Mouse (Mus musculus): Measurements from ENCODE around the gene Chrm4. TPM values are rescaled to one million over a fixed set of nuclear protein-coding genes. Genes with fewer than 3 reads are reported as not detected.

Gene Chrm4
- polyA plus RNA-seq, 1 experiment: not detected

GRCm38 (mm10) chr2:91947397-91948150 is 20.5 kb downstream of the Chrm4 start:
- Histone ChIP-seq H3K4me3 (ENCODE audit: insufficient read depth, low read depth, low read length) (peak overlapping the region; percentile 9), H3K4me1 (ENCODE audit: control insufficient read depth, insufficient read depth, insufficient read length, low read length) (peaks cover 41% of the 10 kb centered on the region), H3K27ac (replicated peaks; ENCODE audit: low read depth, low read length) (peak overlapping the region; percentile 58)

- Histone ChIP-seq H3K4me1 (ENCODE audit: control insufficient read depth, insufficient read depth, insufficient read length, low read length) (peaks cover 43% of the 10 kb centered on the region), H3K27ac (replicated peaks; ENCODE audit: low read depth, low read length) (peak overlapping the region; percentile 58), H3K4me3 (ENCODE audit: insufficient read depth, low read depth, low read length) (peak overlapping the region; percentile 9)
These were observed 21.1 kb downstream of the Chrm4 start for GRCm38 (mm10) chr2:91948151-91948509.

- Histone ChIP-seq H3K4me3 (ENCODE audit: insufficient read depth, low read depth, low read length) (peak overlapping the region; percentile 54; the same call in 1 of the 2 replicates), H3K4me1 (ENCODE audit: control insufficient read depth, insufficient read depth, insufficient read length, low read length) (peaks cover 43% of the 10 kb centered on the region), H3K27ac (replicated peaks; ENCODE audit: low read depth, low read length) (peak overlapping the region; percentile 71)
These were observed 21.8 kb downstream of the Chrm4 start for GRCm38 (mm10) chr2:91948792-91949241.

GRCm38 (mm10) chr2:91949411-91950274 is 22.6 kb downstream of the Chrm4 start:
- Histone ChIP-seq H3K27ac (replicated peaks; ENCODE audit: low read depth, low read length) (peak overlapping the region; percentile 71), H3K4me3 (ENCODE audit: insufficient read depth, low read depth, low read length) (peak overlapping the region; percentile 54), H3K4me1 (ENCODE audit: control insufficient read depth, insufficient read depth, insufficient read length, low read length) (peaks cover 49% of the 10 kb centered on the region)

GRCm38 (mm10) chr2:91950275-91951085 is 23.4 kb downstream of the Chrm4 start:
- Histone ChIP-seq H3K27ac (replicated peaks; ENCODE audit: low read depth, low read length) (peak overlapping the region; percentile 71), H3K4me1 (ENCODE audit: control insufficient read depth, insufficient read depth, insufficient read length, low read length) (peaks cover 54% of the 10 kb centered on the region), H3K4me3 (ENCODE audit: insufficient read depth, low read depth, low read length) (peak overlapping the region; percentile 54)

- H3K4me3 ChIP-seq (ENCODE audit: insufficient read depth, low read depth, low read length): no peak overlapping the region
- peaks cover 52% of the 10 kb centered on the region for H3K4me1 ChIP-seq (ENCODE audit: control insufficient read depth, insufficient read depth, insufficient read length, low read length)
- H3K27ac ChIP-seq (replicated peaks; ENCODE audit: low read depth, low read length): peak overlapping the region; percentile 49
These were observed 26.8 kb downstream of the Chrm4 start for GRCm38 (mm10) chr2:91953825-91954224.

- Histone ChIP-seq H3K4me3 (ENCODE audit: insufficient read depth, low read depth, low read length) (no peak overlapping the region), H3K4me1 (ENCODE audit: control insufficient read depth, insufficient read depth, insufficient read length, low read length) (peaks cover 48% of the 10 kb centered on the region), H3K27ac (replicated peaks; ENCODE audit: low read depth, low read length) (0 out of 2 replicates have a peak overlapping the region, but pooled peaks have one; percentile 0)
These were observed 28.1 kb downstream of the Chrm4 start for GRCm38 (mm10) chr2:91955121-91955591.

- Histone ChIP-seq H3K4me3 (ENCODE audit: insufficient read depth, low read depth, low read length) (no peak overlapping the region), H3K27ac (replicated peaks; ENCODE audit: low read depth, low read length) (no peak overlapping the region), H3K4me1 (ENCODE audit: control insufficient read depth, insufficient read depth, insufficient read length, low read length) (peaks cover 45% of the 10 kb centered on the region)
These were observed 28.8 kb downstream of the Chrm4 start for GRCm38 (mm10) chr2:91955875-91956274.

- H3K4me3 ChIP-seq (ENCODE audit: insufficient read depth, low read depth, low read length): no peak overlapping the region
- H3K27ac ChIP-seq (replicated peaks; ENCODE audit: low read depth, low read length): no peak overlapping the region
- peaks cover 44% of the 10 kb centered on the region for H3K4me1 ChIP-seq (ENCODE audit: control insufficient read depth, insufficient read depth, insufficient read length, low read length)
These were observed 30.0 kb downstream of the Chrm4 start for GRCm38 (mm10) chr2:91957096-91957495.

- Histone ChIP-seq H3K4me1 (ENCODE audit: control insufficient read depth, insufficient read depth, insufficient read length, low read length) (peaks cover 43% of the 10 kb centered on the region), H3K27ac (replicated peaks; ENCODE audit: low read depth, low read length) (no peak overlapping the region)
These were observed 31.0 kb downstream of the Chrm4 start for GRCm38 (mm10) chr2:91958049-91958448.

GRCm38 (mm10) chr2:91958701-91959457 is 31.8 kb downstream of the Chrm4 start:
- no peak overlapping the region for H3K27ac ChIP-seq (replicated peaks; ENCODE audit: low read depth, low read length)
- peaks cover 44% of the 10 kb centered on the region for H3K4me1 ChIP-seq (ENCODE audit: control insufficient read depth, insufficient read depth, insufficient read length, low read length)
- no peak overlapping the region for H3K4me3 ChIP-seq (ENCODE audit: insufficient read depth, low read depth, low read length)

More at GRCm38 (mm10) chr2:91958049-91958448, 31.0 kb downstream of the Chrm4 start:
- H3K4me3 ChIP-seq (ENCODE audit: insufficient read depth, low read depth, low read length): no peak overlapping the region

- Histone ChIP-seq H3K27ac (replicated peaks; ENCODE audit: low read depth, low read length) (peak overlapping the region; percentile 17; the same call in 1 of the 2 replicates), H3K4me3 (ENCODE audit: insufficient read depth, low read depth, low read length) (no peak overlapping the region), H3K4me1 (ENCODE audit: control insufficient read depth, insufficient read depth, insufficient read length, low read length) (peaks cover 39% of the 10 kb centered on the region)
These were observed 32.7 kb downstream of the Chrm4 start for GRCm38 (mm10) chr2:91959544-91960410.

- no peak overlapping the region for H3K4me3 ChIP-seq (ENCODE audit: insufficient read depth, low read depth, low read length)
- no peak overlapping the region; the same call in 1 of the 2 replicates for H3K27ac ChIP-seq (replicated peaks; ENCODE audit: low read depth, low read length)
- peaks cover 34% of the 10 kb centered on the region for H3K4me1 ChIP-seq (ENCODE audit: control insufficient read depth, insufficient read depth, insufficient read length, low read length)
These were observed 33.4 kb downstream of the Chrm4 start for GRCm38 (mm10) chr2:91960459-91960858.
